Mouse (Mus musculus) erythroblast, embryonic 14.5 days (primary cell): Measurements from ENCODE around the gene Ptrh1. TPM values are rescaled to one million over a fixed set of nuclear protein-coding genes. Genes with fewer than 3 reads are reported as not detected.

ENCODE experiments used
- H3K27me3 ChIP-seq: 2 replicates; pipeline ENCODE4 v1.6.1; 2012; ENCODE audit warnings: inconsistent platforms; ENCODE audit not compliant: control insufficient read depth
- H3K36me3 ChIP-seq: 2 replicates; pipeline ENCODE4 v1.6.1; 2012; ENCODE audit warnings: mild to moderate bottlenecking, inconsistent platforms; ENCODE audit not compliant: control insufficient read depth
- H3K4me1 ChIP-seq: 2 replicates; pipeline ENCODE4 v1.6.1; 2012; ENCODE audit warnings: inconsistent platforms; ENCODE audit not compliant: control insufficient read depth
- H3K4me3 ChIP-seq: replicated peaks from 2 replicates; pipeline ENCODE3; 2012; ENCODE audit warnings: moderate library complexity, mild to moderate bottlenecking, inconsistent platforms
- H3K9me3 ChIP-seq: 2 replicates; pipeline ENCODE4 v1.6.1; 2012; ENCODE audit warnings: low read length, inconsistent platforms, mixed read lengths; ENCODE audit not compliant: control insufficient read depth
- GATA1 ChIP-seq: IDR thresholded peaks from 2 replicates; pipeline ENCODE4 v1.6.1; 2012; ENCODE audit warnings: low read length, inconsistent platforms, mixed read lengths
- TAL1 ChIP-seq: IDR thresholded peaks from 3 replicates; pipeline ENCODE4 v1.6.1; 2012; ENCODE audit warnings: low read length, inconsistent platforms, mixed read lengths
- polyA plus RNA-seq: library from polyadenylated mRNA; stranded (reverse); fragments of >175 nt; gene quantifications from 2 replicates; pipeline ENCODE4 v1.2.3, GENCODE M21; 2012

The Ptrh1 gene
- polyA plus RNA-seq, 1 experiment: not detected

- Histone ChIP-seq H3K4me3 (no peak overlapping the region), H3K4me1 (peaks cover 5% of the 10 kb centered on the region), H3K27me3 (peaks cover 5% of the 10 kb centered on the region), H3K9me3 (no peaks in the 10 kb centered on the region), H3K36me3 (no peaks in the 10 kb centered on the region)
- TF ChIP-seq GATA1 (no peak), TAL1 (no peak)
Measured at GRCm38 (mm10) chr2:32736306-32736829, 39.2 kb upstream of the Ptrh1 start.

DNA sequence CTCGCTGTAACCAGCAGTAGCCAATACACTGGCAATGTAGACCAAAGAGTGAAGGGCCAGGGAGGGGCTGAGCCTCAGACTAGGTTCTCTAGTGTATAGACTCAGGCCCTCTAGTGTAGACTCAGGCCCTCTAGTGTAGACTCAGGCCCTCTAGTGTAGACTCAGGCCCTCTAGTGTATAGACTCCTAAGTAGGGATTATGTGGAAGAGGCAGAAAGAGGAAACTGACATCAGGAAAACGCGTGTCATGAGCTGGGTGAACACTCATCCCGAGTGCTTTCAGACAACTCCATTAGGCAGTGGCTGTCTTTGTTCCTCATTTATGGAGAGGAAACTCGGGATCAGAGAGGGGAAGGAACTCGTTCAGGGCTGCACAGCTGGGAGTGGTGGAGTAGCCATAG, 38.6 kb upstream of the Ptrh1 start:
- no peak for TF ChIP-seq GATA1
- no peak for TF ChIP-seq TAL1
- Histone ChIP-seq H3K4me1 (peaks cover 6% of the 10 kb centered on the region), H3K27me3 (peaks cover 12% of the 10 kb centered on the region), H3K9me3 (no peaks in the 10 kb centered on the region), H3K4me3 (no peak overlapping the region), H3K36me3 (no peaks in the 10 kb centered on the region)

GRCm38 (mm10) chr2:32739311-32739710, 36.3 kb upstream of the Ptrh1 start:
- TF ChIP-seq GATA1: no peak
- TF ChIP-seq TAL1: no peak
- Histone ChIP-seq H3K4me1 (peaks cover 6% of the 10 kb centered on the region), H3K9me3 (no peaks in the 10 kb centered on the region), H3K36me3 (no peaks in the 10 kb centered on the region), H3K4me3 (no peak overlapping the region), H3K27me3 (peaks cover 22% of the 10 kb centered on the region)

- peaks cover 6% of the 10 kb centered on the region for H3K4me1 ChIP-seq
- H3K36me3 ChIP-seq: no peaks in the 10 kb centered on the region
- TF ChIP-seq GATA1 (no peak), TAL1 (no peak)
- H3K4me3 ChIP-seq: no peak within 1 kb of the TSS
- no peaks in the 10 kb centered on the region for H3K9me3 ChIP-seq
- H3K27me3 ChIP-seq: peaks cover 22% of the 10 kb centered on the region
Measured at GRCm38 (mm10) chr2:32740916-32741272, 34.7 kb upstream of the Ptrh1 start, which contains the start of gene 6330409D20Rik. Gene 6330409D20Rik (minus strand): TSS chr2:32741016.

DNA sequence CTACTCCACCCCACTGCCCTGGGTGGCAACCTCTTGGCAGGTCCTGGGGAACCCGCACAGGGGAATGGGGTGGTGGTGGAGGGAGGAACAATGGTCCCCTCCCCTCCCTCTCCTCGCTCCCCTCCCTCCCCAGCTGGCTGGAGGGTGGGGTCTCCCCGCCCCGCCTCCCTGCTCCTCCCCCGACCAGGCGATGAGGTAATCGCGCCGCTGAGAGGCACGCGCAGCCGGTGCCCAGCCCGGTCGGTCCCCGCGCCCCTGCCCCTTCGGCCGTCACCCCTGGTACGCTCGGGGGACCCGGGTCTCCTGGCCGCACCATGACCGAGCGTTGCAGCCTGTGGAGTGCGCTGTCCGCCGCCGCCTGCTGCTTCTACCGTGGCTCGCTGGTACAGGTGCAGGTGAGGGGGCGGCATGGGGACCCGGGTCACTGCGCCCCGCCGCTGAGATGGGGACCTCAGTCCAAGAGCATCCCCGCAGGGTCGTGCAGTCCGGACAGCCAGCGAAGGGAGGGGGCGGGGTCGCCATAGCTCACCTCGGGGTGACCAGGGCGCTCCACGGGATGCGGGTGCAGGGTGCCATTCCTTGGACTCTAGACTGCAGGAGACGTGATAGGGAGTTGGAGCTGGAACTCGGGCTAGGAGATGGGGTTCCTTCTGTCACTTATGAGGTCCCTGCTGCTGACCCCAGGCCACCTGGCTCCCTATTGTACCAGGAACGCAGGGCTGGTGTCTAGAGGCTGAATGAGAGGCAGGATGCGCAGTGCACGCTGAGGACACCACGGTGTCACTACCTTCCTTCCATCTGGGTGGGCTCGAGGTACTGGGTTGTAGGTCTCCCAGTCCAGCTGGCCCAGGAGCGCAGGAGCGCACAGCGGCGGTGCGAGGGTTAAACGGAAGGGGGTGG, 34.1 kb upstream of the Ptrh1 start:
- Histone ChIP-seq H3K4me1 (peaks cover 3% of the 10 kb centered on the region), H3K27me3 (peaks cover 22% of the 10 kb centered on the region), H3K36me3 (no peaks in the 10 kb centered on the region), H3K4me3 (no peak overlapping the region), H3K9me3 (no peaks in the 10 kb centered on the region)
- TF ChIP-seq GATA1: no peak
- TF ChIP-seq TAL1: no peak

- Histone ChIP-seq H3K9me3 (no peaks in the 10 kb centered on the region), H3K27me3 (peaks cover 22% of the 10 kb centered on the region), H3K4me1 (peaks cover 3% of the 10 kb centered on the region), H3K4me3 (no peak overlapping the region), H3K36me3 (no peaks in the 10 kb centered on the region)
- TF ChIP-seq TAL1 (no peak), GATA1 (no peak)
Measured at GRCm38 (mm10) chr2:32742173-32742531, 33.4 kb upstream of the Ptrh1 start.

DNA sequence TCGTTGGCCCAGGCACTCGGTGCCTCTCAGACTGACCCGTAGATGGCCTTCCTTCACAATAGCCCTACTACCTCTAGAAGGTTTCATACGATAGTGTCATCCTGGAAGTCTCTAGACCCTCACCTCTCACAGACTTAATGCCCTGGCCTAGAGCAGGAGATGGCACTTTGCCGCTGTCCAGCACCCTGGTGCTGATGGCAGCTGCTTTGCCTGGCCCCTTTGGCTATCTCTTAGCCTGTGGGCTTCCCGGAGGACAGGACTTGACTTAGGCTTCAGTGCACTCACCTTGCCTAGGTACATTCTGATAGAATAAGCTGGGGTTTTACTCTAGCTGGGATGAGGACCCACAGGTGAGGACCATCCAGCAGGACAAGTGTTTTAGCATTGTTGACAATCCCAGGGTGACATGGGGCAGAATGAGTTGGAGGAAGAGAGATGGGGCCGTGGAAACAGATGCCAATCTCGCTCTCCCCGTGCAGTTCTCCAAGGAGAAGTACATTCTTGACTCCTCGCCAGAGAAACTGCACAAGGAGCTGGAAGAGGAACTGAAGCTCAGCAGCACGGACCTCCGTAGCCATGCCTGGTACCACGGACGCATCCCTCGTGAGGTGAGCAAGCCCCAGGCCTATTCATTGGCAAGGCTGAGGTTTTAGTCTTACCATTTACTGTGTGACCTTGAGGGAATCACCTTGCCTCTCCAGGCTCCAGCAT, 31.2 kb upstream of the Ptrh1 start:
- Histone ChIP-seq H3K36me3 (no peaks in the 10 kb centered on the region), H3K4me3 (no peak overlapping the region), H3K27me3 (peaks cover 22% of the 10 kb centered on the region), H3K9me3 (no peaks in the 10 kb centered on the region), H3K4me1 (peaks cover 3% of the 10 kb centered on the region)
- TF ChIP-seq TAL1 (no peak), GATA1 (no peak)

- no peaks in the 10 kb centered on the region for H3K9me3 ChIP-seq
- TF ChIP-seq GATA1 (no peak), TAL1 (no peak)
- no peak overlapping the region for H3K4me3 ChIP-seq
- no peaks in the 10 kb centered on the region for H3K4me1 ChIP-seq
- no peaks in the 10 kb centered on the region for H3K36me3 ChIP-seq
- H3K27me3 ChIP-seq: no peaks in the 10 kb centered on the region
Measured at GRCm38 (mm10) chr2:32749082-32749481, 26.5 kb upstream of the Ptrh1 start.

DNA sequence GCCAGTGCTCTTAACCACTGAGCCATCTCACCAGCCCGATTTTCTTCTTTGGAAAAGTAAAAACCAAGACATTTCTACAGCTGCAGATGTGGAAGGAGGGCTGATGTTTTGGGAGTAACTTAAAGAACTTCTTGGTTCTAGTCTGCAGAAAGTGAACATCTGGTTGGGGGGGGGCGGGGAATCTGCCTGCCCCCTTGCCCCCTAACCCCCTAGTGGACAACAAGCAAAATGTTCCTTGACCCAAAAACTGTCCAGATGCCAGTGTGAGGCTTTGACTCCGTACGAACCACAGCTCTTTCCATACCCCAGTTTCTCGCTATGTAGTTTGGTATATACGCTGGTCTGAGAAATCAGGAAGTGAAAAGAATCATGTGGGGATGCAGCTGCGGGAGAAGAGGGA, 25.4 kb upstream of the Ptrh1 start:
- Histone ChIP-seq H3K4me1 (no peaks in the 10 kb centered on the region), H3K4me3 (no peak overlapping the region), H3K9me3 (no peaks in the 10 kb centered on the region), H3K27me3 (no peaks in the 10 kb centered on the region), H3K36me3 (no peaks in the 10 kb centered on the region; the same call in 1 of the 2 replicates)
- no peak for TF ChIP-seq TAL1
- no peak for TF ChIP-seq GATA1
